20 mouse cellular contexts compared by ENCODE assay signal in the genomic region with DNA sequence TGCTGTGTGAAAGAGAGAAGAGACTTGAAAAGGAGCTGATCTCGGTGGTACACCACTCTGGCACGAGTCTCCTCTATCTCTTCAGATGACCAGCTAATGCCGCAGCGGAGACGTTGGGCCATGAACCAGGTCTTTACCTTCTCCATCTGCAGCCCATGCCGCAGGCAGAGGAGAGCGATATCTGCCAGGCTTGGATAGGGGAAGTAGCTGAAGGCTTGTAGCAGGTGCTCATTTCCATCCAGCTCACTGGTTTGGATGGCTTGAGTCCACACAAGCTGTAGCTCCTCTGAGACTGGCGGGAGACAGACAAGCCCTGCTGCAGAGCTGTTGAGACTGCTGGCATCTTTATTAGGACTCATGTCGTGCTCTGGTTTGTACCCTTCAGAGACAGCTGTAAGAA. TPM values are rescaled to one million over a fixed set of nuclear protein-coding genes. Genes with fewer than 3 reads are reported as not detected.
A peak's percentile ranks its signal among the peaks of the same experiment; 100 is the strongest.
DNase-seq lines count a peak whose midpoint lies in the region; ATAC-seq and TF ChIP-seq lines count a peak whose summit lies in the region.
"Had no signal": no experiment of that assay in that cellular context is flagged by ENCODE, and none has a peak within 500 bp of the region (broad histone marks: within the 10 kb centered on the region; RNA-seq: fewer than 3 reads in every experiment).

No protein-coding gene starts in this region.

- peak; percentile 15 for DNase-seq in hindbrain, postnatal 0 days (ENCODE audit: low spot score)
- DNase-seq in brain, embryonic 14.5 days (ENCODE audit: low read depth): peak; percentile 1
- peak; percentile 64 to 79 for DNase-seq in cerebellum, adult 18-20 months
- DNase-seq in cerebellum, postnatal 25 days: peak; percentile 74
- DNase-seq in lung, postnatal 36 days: no peak
- no peak for DNase-seq in spleen, postnatal 14 days (ENCODE audit: low spot score in 2 of 2)
- DNase-seq: heart, postnatal 36 days; kidney, adult 11 months; lung, adult 18-20 months; lung, postnatal 14 days; right cerebral cortex, postnatal 4 days; thymus, postnatal 14 days had no signal

- no peak overlapping the region for H3K4me3 ChIP-seq in hindbrain, postnatal 0 days (ENCODE audit: low read length)
- H3K4me3 ChIP-seq in hindbrain, embryonic 13.5 days: no peak overlapping the region
- H3K4me3 ChIP-seq: erythroblast, embryonic 14.5 days; forebrain, embryonic 15.5 days; heart, embryonic 13.5 days had no signal

- 76% methylated on average over 9 of the region's 9 CpGs for WGBS in hindbrain, postnatal 0 days
- 94% methylated on average over 9 of the region's 9 CpGs for WGBS in hindbrain, embryonic 13.5 days

- peaks cover 16% of the 10 kb centered on the region; the same call in 1 of the 2 replicates for H3K36me3 ChIP-seq in hindbrain, postnatal 0 days (ENCODE audit: insufficient read depth, low read length)
- peaks cover 32% of the 10 kb centered on the region for H3K36me3 ChIP-seq in hindbrain, embryonic 13.5 days

- H3K27me3 ChIP-seq in hindbrain, postnatal 0 days (ENCODE audit: insufficient read depth, low read length): no peaks in the 10 kb centered on the region
- no peaks in the 10 kb centered on the region for H3K27me3 ChIP-seq in hindbrain, embryonic 13.5 days
- H3K27me3 ChIP-seq: forebrain, embryonic 15.5 days; heart, embryonic 13.5 days had no signal

- no peak overlapping the region for H3K27ac ChIP-seq in hindbrain, postnatal 0 days
- no peak overlapping the region for H3K27ac ChIP-seq in hindbrain, embryonic 13.5 days
- H3K27ac ChIP-seq: forebrain, embryonic 15.5 days; heart, embryonic 13.5 days had no signal

- 0 out of 2 replicates have a peak overlapping the region, but pooled peaks have one; percentile 17 for H3K9ac ChIP-seq in hindbrain, postnatal 0 days (replicated peaks; ENCODE audit: low read length)
- no peak overlapping the region for H3K9ac ChIP-seq in hindbrain, embryonic 13.5 days
- H3K9ac ChIP-seq: forebrain, embryonic 15.5 days; heart, embryonic 13.5 days had no signal

- H3K4me1 ChIP-seq in hindbrain, postnatal 0 days (ENCODE audit: insufficient read depth, low read length): no peaks in the 10 kb centered on the region
- H3K4me1 ChIP-seq in hindbrain, embryonic 13.5 days (replicated peaks): 0 out of 2 replicates have a peak, but pooled peaks cover 7% of the 10 kb centered on the region

- H3K4me2 ChIP-seq in hindbrain, postnatal 0 days (ENCODE audit: low read depth, low read length): no peak overlapping the region
- no peak overlapping the region for H3K4me2 ChIP-seq in hindbrain, embryonic 13.5 days
- H3K4me2 ChIP-seq: forebrain, embryonic 15.5 days; heart, embryonic 13.5 days had no signal

- no peaks in the 10 kb centered on the region for H3K9me3 ChIP-seq in hindbrain, postnatal 0 days (ENCODE audit: low read length)
- no peaks in the 10 kb centered on the region for H3K9me3 ChIP-seq in hindbrain, embryonic 13.5 days
- H3K9me3 ChIP-seq: forebrain, embryonic 15.5 days; heart, embryonic 13.5 days had no signal

- no peak for TF ChIP-seq CTCF in hindbrain, postnatal 0 days (IDR thresholded peaks at IDR 0.05; ENCODE audit: low read depth)
- TF ChIP-seq CTCF in brain, embryonic 14.5 days (IDR thresholded peaks at IDR 0.05; ENCODE audit: borderline replicate concordance, extremely low read depth, insufficient read depth, insufficient read length): no peak

- ATAC-seq in hindbrain, postnatal 0 days: 0 out of 2 replicates have a peak, but pooled peaks have one; percentile 47
- ATAC-seq in hindbrain, embryonic 13.5 days (ENCODE audit: low FRiP score): no peak
- ATAC-seq: forebrain, embryonic 15.5 days had no signal

- TF ChIP-seq POLR2A in brain, embryonic 14.5 days (IDR thresholded peaks at IDR 0.05; ENCODE audit: borderline replicate concordance, extremely low read depth, insufficient read depth, insufficient read length, poor library complexity, severe bottlenecking): no peak

RNA-seq across cellular contexts. Expression of a gene that starts 12.9 kb away (rescaled TPM):
- total RNA-seq in hindbrain, postnatal 0 days (2014; rRNA removed): 7.8 and 9.6 TPM in 2 replicates
- polyA plus RNA-seq in hindbrain, postnatal 0 days (2015; fragmentation: Nextera tagmentation; extraction: Ambion mirVana): 9.0 and 9.3 TPM in 2 replicates
- polyA plus RNA-seq in hindbrain, embryonic 13.5 days (2015; fragmentation: Nextera tagmentation; extraction: Ambion mirVana): 10.3 and 13.8 TPM in 2 replicates
- polyA plus RNA-seq in brain, embryonic 14.5 days (2012; rRNA removed): 7.4 and 11.4 TPM in 2 replicates
- polyA plus RNA-seq: erythroblast, embryonic 14.5 days had no signal

RNA-seq across cellular contexts. Expression of a gene that starts 19.5 kb away (rescaled TPM):
- 21.3 and 26.5 TPM in 2 replicates for total RNA-seq in hindbrain, postnatal 0 days (2014; rRNA removed)
- 4.0 and 5.1 TPM in 2 replicates for polyA plus RNA-seq in hindbrain, postnatal 0 days (2015; fragmentation: Nextera tagmentation; extraction: Ambion mirVana)
- 1.5 and 2.4 TPM in 2 replicates for polyA plus RNA-seq in hindbrain, embryonic 13.5 days (2015; fragmentation: Nextera tagmentation; extraction: Ambion mirVana)
- 13.7 and 21.9 TPM in 2 replicates for polyA plus RNA-seq in brain, embryonic 14.5 days (2012; rRNA removed)

RNA-seq across cellular contexts. Expression of a gene that starts 25.3 kb away (rescaled TPM):
- total RNA-seq in hindbrain, postnatal 0 days (2014; rRNA removed): 28.4 and 37.1 TPM in 2 replicates
- polyA plus RNA-seq in hindbrain, postnatal 0 days (2015; fragmentation: Nextera tagmentation; extraction: Ambion mirVana): 4.3 and 4.6 TPM in 2 replicates
- 3.6 and 4.7 TPM in 2 replicates for polyA plus RNA-seq in hindbrain, embryonic 13.5 days (2015; fragmentation: Nextera tagmentation; extraction: Ambion mirVana)
- 39.5 and 47.2 TPM in 2 replicates for polyA plus RNA-seq in brain, embryonic 14.5 days (2012; rRNA removed)

RNA-seq across cellular contexts. Expression of a gene that starts 25.4 kb away (rescaled TPM):
- total RNA-seq in hindbrain, postnatal 0 days (2014; rRNA removed): 3.0 and 6.8 TPM in 2 replicates
- polyA plus RNA-seq in hindbrain, postnatal 0 days (2015; fragmentation: Nextera tagmentation; extraction: Ambion mirVana): 1.3 and 1.9 TPM in 2 replicates
- polyA plus RNA-seq in hindbrain, embryonic 13.5 days (2015; fragmentation: Nextera tagmentation; extraction: Ambion mirVana): 0.34 TPM in 1 of 2 replicates, not detected in the other
- polyA plus RNA-seq in brain, embryonic 14.5 days (2012; rRNA removed): 0.12 and 1.3 TPM in 2 replicates
- total RNA-seq: left cerebral cortex, postnatal 36 days; liver, adult 2 months had no signal
- polyA plus RNA-seq: embryonic facial prominence, embryonic 11.5 days; heart, embryonic 13.5 days; neural tube, embryonic 11.5 days had no signal

RNA-seq across cellular contexts. Expression of a gene that starts 34.4 kb away (rescaled TPM):
- total RNA-seq in hindbrain, postnatal 0 days (2014; rRNA removed): 88.1 and 109 TPM in 2 replicates
- polyA plus RNA-seq in hindbrain, postnatal 0 days (2015; fragmentation: Nextera tagmentation; extraction: Ambion mirVana): 145 and 154 TPM in 2 replicates
- polyA plus RNA-seq in hindbrain, embryonic 13.5 days (2015; fragmentation: Nextera tagmentation; extraction: Ambion mirVana): 165 and 167 TPM in 2 replicates
- polyA plus RNA-seq in brain, embryonic 14.5 days (2012; rRNA removed): 517 and 822 TPM in 2 replicates

Comparison
In these comparisons a context has a peak if more than half of its experiments do, and no peak if none do; other contexts are left out.
1. DNase-seq: peak in hindbrain, postnatal 0 days (single experiment), brain, embryonic 14.5 days (single experiment), cerebellum, adult 18-20 months (2 of 2) and cerebellum, postnatal 25 days (2 of 2); none in lung, postnatal 36 days (single experiment) and spleen, postnatal 14 days (0 of 2).